Mouse (Mus musculus): Measurements from ENCODE around the gene Snap23. TPM values are rescaled to one million over a fixed set of nuclear protein-coding genes. Genes with fewer than 3 reads are reported as not detected.

Snap23 gene
- total RNA-seq (2023), result 29.4 TPM

DNA sequence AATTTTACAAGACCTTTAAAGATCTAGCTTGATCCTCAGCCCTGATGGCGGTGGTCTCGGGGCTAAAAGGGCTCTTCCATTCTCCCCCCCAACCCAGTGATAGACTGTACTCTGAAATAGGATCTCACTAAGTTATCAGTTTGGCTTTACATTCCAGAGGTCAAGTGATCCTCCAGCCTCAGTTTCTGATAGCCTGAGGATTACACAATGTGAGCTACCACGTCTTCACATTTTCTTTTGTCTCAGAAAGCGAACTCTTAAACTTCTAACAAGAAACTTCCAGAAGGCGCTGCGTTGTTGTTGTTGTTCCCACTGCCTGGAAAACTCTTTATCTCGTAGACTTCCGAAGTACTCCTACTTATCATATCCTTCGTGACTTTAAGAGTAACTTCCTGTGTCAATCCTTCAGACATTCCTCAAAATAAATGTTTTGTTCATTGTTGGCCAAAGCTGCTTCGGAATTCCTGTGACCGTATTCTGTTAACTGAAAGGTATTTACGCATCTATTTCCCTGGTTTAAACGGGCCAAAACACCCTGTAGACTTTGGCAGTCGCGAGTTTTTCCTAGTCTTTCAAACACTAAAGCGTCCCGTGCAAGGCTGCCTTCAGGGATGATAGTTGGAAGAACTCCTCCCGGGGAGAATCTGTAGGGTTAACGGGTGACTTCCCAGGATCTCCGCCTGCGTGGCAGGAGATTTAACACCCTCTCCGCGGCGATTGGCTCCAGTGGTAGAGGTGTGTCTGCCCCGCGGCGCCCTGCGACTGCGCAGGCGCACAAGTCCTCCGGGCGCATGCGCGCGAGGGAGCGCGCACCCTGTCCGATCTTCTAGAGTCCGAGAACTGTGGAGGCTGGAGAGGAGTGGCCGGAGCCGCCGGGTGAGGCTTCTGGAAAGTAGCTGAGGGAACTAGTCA lies at the start of gene Snap23:
TSS of gene Snap23 (plus strand) at position 786 of the 912 bp plus-strand sequence.

GRCm38 (mm10) chr2:120563235-120563990 lies 4.1 kb upstream of the Snap23 start, which contains the start of gene Zfp106:
Gene Zfp106, minus strand, starts transcription at chr2:120563843.

GRCm38 (mm10) chr2:120608830-120609723 lies 41.6 kb downstream of the Snap23 start, which contains the start of the genes Haus2 and Lrrc57:
Gene Haus2, plus strand, starts transcription at chr2:120609383.
Gene Lrrc57, minus strand, starts transcription at chr2:120609520.

GRCm38 (mm10) chr2:120628886-120629735 lies 61.6 kb downstream of the Snap23 start, which contains the start of gene Stard9:
Gene Stard9, plus strand, starts transcription at chr2:120629121.

Other genes starting within 250 kb of the Snap23 start
- gene Vps39, start 214.5 kb upstream of the Snap23 start, total RNA-seq (2023), result 68.3 TPM
- 15.9 TPM for gene Ganc, start 163.8 kb upstream of the Snap23 start, total RNA-seq (2023)
- 56.6 TPM for gene Tmem87a, start 163.6 kb upstream of the Snap23 start, total RNA-seq (2023)
- gene Capn3, start 111.7 kb upstream of the Snap23 start, total RNA-seq (2023), result 0.77 TPM
- gene Zfp106, start 3.8 kb upstream of the Snap23 start, total RNA-seq (2023), result 75.1 TPM
- gene Haus2, start 41.7 kb downstream of the Snap23 start, total RNA-seq (2023), result 18.6 TPM
- 15.8 TPM for gene Lrrc57, start 41.8 kb downstream of the Snap23 start, total RNA-seq (2023)
- 0.21 TPM for gene Stard9, start 61.5 kb downstream of the Snap23 start, total RNA-seq (2023)